Mouse (Mus musculus) c-Kit-positive CD71-positive TER-119-negative erythroid progenitor cells, embryonic 14.5 days (primary cell): ENCODE measurements at regions not wholly inside any gene's neighbourhood (a gene's known extent, or its start where the extent isn't known, plus 50 kb on each side); places are given as distances from the start of the nearest gene placed in this dataset.

Experiments used
- DNase-seq: peaks from one replicate; pipeline ENCODE4 v3.0.0-alpha.2; 2013; ENCODE audit warnings: low read depth

- no peak for DNase-seq
Measured at GRCm38 (mm10) chr10:117542351-117542750, 86.9 kb upstream of the Cpm start.

DNA sequence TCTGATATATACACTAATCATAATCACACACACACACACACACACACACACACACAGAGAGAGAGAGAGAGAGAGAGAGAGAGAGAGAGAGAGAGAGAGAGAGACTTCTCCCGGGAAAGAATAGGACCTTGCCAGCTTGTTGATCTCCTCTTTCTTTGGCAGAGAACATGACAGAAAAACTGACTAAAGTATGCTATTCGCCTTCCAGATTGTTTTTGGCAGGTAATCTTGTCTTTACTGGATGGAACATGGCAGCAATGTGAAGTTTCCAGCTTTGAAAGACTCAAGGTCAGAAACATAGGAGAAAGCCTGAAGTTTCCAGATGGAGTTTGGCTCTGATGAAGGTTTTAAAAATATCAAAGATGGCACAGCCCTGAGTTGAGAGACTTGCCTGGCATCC, 87.8 kb upstream of the Cpm start:
- DNase-seq: no peak

GRCm38 (mm10) chr10:117540747-117541398, 88.4 kb upstream of the Cpm start:
- no peak for DNase-seq

- DNase-seq: no peak
Measured at GRCm38 (mm10) chr10:117540112-117540594, 89.1 kb upstream of the Cpm start.

DNA sequence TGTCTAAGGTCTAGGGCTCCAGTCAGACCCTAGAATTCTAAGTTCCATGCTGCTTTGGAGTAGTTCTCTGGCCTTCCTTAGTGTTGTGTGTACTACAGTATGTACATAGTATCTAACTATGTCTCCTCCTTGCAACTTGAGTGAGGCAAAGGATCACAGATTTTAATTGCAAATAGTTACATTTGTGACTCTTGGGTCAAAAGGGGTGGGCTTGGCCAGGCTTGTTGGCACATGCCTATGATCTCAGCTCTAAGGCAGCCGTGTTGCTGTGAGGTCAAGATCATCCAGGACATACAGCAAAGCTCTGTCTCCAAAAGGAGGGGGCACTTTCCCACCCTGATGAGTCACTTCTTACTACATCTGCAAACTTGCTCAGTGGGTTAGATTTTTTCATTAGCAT, 89.8 kb upstream of the Cpm start:
- no peak for DNase-seq

GRCm38 (mm10) chr10:117538725-117539124, 90.6 kb upstream of the Cpm start:
- DNase-seq: no peak

- DNase-seq: no peak
Measured at GRCm38 (mm10) chr10:117536769-117537599, 92.3 kb upstream of the Cpm start.

DNA sequence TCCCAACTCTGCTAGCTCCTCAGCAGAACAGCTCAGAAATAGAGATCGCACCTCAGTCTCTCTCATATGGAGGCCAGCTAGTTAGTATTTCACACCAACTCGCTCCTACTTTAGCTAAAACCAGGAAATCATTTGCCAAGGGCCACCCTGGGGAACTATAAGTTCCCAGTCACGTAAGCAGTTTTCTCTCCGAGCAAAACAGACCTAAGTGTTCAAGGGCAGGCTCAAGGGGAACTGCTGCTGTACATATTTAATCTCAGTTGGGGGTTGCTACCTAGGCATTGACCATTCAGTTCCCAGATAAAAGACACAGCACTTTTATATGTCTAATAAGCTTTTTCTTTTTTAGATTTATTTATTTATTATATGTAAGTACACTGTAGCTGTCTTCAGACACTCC, 93.5 kb upstream of the Cpm start:
- no peak for DNase-seq

- DNase-seq: no peak
Measured at GRCm38 (mm10) chr10:117534992-117535719, 94.1 kb upstream of the Cpm start.

DNA sequence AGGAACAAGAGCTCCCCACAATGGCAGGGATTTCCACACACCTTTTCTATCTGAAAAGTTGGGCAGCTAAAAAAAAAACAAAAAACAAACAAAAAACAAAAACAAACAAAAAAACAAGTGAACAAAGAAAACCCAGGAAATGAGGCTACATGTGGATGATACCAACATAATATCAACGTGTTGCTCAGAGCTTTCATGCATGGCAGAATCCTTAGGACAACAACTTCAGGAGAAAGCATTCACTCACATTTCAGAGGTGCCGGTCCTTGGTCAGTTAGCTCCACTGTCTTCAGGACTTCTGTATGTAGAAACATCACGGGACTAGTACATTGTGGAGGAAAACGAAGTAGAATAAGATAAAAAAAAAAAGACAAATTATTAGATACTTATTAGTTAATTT, 94.8 kb upstream of the Cpm start:
- no peak for DNase-seq

- DNase-seq: no peak
Measured at GRCm38 (mm10) chr10:117533541-117534386, 95.5 kb upstream of the Cpm start.

DNA sequence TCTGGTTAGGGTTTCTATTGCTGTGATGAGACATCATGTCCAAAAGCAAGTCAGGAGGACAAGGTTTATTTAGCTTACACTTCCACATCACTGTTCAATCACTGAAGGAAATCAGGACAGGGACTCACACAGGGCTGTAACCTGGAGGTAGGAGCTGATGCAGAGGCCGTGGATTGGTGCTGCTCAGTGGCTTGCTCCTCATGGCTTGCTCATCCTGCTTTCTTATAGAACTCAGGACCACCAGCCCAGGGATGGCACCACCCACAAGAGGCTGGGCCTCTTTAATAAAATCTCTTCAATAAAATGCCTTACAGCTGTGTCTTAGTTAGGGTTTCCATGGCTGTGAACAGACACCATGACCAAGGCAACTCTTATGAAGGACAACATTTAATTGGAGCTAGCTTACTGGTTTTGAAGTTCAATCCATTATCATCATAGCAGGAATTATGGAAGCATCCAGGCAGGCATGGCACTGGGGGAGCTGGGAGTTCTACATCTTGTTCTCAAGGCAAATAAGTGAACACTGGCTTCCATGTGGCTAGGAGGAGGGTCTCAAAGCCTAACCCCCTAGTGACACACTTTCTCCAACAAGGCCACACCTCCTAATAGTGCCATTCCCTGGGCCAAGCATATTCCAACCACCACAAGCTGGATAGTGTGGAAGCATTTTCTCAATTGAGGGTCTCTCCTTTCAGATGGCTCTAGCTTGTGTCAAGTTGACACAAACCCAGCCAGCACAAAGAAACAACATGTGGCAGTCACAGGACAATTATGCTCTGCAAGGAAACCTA, 96.4 kb upstream of the Cpm start:
- no peak for DNase-seq

DNA sequence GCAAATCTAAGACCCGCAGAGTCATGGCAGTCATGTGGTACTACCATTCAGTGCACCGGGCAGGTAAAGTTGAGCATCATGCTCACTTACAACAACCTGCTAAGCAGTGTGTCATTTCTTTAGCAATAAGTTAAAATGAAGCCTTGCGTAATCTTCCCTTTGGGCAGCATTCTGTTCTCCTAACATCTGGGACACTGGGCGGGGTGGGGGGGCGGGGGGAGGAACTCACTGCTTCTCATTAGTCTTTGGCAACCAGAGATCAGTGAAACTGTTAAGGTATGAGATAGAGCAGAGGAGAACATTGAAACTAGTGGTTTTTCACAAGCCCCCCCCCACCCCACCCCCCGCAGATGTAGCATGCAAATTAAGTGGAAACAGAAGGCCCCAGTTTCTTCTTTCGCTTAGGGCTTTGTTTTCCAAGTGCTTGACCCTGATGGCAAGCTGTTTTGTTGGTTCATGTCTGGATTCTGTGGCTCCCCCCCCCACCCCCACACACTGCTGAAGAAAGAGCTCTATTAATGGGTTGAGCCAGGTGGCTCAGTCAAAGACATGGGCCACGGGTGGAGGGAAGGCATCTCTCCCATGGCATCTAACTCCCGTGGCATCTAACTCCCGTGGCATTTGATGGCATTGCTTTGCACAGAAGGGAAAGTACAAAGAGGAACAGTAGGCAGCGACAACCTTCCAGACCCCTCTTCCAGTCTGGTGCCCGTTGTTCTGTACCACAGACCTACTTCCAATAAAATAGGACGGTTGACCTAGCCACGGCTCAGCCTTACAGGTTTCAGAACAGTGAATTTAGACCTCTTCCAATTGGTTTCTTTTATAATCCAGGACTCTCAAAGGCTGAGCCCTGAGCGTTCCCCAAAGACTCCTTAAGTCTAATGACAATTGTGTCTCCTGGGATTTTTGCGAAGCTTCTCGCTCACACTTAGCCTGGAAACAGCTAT, 97.2 kb upstream of the Cpm start:
- DNase-seq: no peak

DNA sequence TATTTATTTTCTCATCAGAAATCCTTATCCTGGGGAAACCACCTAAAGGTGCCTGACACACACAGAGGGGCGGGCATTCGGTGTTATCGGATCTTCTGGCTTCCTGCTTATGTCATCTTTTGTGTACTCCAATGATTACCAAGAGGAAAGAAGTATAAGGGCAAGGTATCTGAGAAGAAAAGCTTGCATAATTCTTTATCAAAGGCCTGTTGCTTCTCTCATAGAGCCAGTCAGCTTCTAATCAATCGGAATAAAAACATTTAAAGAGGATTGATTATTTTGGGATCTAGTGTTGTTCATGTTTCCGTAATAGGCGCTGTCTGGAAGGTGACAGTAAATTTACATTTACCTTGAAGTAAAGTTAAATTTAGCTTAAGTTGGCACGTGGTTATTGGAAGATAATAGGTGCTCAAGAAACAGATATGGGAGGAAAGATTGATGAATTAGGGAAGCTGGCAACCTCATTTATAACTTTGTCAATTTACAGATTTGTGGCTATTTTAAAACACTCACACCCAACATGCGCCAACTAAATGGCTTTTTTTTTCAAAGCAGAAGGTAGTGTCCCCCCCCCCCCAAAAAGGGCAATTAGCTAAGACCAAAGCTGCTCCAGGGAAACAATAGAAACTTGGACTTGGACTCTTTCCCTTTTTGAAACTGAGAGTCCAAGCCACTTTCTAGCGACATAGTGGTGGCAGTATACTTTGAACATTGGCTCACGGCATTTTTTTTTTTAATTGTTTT, 98.3 kb upstream of the Cpm start:
- no peak for DNase-seq

DNA sequence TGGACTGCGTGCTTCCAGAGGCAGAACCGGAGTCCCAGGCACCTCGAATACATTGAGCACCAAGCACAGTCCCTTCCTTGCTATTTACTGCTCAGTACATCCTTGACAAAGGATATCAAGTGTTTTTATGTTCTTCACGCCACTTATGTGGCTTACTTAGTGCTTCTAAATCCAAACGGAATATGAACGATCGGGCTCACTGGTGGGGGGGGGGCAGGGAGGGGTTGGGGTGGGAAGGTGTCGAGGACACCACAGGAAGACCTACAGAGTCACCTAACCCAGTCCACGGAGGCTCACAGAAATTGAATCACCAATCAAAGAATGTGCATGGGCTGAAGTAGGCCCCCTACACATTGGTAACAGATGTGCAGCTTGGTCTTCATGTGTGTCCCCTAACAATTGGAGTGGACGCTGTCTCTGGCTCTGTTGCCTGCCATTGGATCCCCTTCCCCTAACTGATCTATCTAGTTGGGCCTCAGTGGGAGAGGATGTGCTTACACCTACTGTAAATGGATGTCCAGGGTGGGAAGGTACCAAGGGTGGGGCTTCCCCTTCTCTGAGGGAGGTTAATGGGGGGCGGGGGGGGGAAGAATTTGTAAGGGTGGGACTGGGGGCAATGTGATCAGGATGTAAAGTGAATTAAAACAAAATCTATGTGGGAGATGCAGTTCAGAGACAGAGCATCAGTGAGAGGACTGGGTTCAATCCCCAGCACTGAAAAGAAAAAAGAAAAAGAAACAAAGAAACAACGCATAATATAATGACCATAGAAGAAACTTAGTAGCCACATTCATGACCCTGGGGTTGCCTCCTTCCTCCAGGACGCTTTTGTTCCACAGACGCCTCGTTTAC, 99.1 kb upstream of the Cpm start:
- DNase-seq: no peak

- no peak for DNase-seq
Measured at GRCm38 (mm10) chr10:117529269-117530006, 99.9 kb upstream of the Cpm start.

DNA sequence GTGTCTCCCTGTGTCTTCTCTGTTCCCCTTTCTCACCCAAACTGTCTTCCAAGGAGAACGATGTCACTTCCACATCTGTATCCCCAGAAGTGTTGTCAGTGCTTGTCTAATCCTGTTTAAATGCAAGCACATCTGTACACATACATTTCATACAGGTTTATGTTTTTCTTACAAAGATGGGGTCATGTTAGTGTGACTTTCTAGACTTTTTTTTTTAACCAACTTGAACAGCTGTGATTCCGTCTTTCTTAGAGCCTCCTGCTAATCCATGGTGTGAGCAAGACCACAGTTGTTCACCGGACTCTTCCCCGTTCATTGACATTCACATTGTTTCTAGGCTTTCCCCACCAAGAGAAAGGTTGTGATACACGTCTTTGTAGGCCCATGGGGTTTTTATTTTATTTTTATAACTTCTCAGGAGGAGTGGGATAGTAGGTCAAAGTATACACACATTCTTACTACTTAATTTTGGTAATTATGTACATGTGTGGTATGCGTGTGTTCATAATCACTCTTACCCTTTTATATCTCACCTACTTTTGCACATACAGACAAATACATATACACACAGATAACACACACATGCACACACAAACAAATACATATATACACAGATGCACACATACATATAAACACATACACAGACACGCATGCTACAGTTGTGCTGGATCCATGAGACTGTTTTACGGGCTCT, 100.6 kb upstream of the Cpm start:
- DNase-seq: no peak
